Mouse (Mus musculus): ENCODE measurements around the gene Lca5l. TPM values are rescaled to one million over a fixed set of nuclear protein-coding genes. Genes with fewer than 3 reads are reported as not detected.

Gene Lca5l
- not detected for total RNA-seq (2023)

DNA sequence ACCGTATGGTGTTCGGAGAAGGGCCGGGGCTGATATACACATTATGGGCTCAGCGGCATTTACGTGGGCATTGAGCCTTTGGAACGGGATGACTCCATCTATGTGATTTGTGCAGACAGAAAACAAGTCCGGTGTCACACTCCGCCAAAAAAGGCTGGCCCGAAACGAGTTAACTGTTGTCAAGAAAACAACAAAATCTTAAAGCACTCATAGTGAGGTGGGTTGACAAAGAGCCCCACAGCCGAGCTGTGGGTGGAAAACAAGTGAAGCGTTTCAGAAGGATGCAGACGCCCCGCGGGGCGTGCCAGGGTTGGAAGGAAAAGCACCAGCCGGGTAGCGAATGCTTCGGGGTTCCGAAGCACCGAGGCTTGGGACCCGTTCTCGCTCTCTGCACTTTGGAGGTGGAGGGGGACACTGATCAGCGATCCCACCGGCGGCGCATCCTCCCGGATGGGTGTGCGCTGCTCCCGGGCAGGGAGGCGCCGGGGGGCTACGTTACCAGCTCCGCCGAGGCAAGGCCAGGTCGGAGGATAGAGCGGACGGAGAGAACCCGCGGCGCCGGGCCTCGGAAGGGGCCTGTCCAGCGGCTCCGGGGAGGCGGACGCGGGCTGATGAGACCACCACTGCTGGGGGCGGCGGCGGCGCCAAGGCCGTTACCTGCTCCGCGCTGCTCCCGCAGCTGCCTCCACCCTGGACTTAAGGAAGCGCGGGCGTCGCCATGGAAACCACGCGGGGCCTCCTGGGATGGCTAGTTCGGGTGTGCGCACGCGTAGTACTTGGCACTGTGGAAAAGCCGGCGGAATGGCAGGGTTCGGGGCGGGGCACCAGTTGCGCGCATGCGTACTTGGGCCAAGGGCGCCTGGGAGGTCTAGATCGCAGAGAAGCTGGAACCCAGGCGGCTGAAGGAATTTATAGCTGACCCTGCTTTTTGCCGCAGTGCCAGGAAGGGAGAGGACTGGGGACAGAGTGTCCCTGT, at the start of gene Lca5l:
Gene Lca5l, minus strand, starts transcription at position 741 of the 976 bp plus-strand sequence.

DNA sequence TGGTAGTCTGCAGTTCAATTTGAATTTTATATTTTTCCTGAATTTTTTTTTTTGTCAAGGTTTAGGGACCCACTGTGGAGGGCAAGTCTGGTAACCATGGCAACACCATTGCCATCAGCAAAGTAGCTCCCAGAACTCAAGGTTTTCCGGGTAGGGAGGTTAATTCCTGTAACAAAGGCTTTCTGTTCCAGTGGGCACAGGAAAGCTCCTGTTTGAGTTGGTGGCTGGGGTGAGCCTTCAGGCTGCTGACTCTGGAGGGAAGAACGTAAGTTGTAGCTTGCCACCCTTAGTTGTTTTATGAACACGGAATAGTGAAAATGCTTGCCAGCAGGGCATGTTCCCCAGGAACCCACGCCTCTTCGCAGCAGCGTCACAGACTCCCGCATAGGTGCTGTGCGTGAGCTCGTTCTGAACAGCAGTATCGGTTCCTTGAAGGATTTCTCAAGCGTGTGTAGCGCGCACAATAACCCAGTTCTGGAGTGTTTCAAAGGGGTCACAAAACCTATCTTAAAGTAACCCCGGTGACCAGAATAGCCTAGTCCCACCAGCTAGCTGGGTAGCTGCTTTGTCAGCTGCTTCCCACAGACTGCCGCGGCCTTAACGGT, 43.4 kb upstream of the Lca5l start, which contains the start of gene B3galt5:
Gene B3galt5, plus strand, starts transcription at position 436 of the 605 bp plus-strand sequence.

DNA sequence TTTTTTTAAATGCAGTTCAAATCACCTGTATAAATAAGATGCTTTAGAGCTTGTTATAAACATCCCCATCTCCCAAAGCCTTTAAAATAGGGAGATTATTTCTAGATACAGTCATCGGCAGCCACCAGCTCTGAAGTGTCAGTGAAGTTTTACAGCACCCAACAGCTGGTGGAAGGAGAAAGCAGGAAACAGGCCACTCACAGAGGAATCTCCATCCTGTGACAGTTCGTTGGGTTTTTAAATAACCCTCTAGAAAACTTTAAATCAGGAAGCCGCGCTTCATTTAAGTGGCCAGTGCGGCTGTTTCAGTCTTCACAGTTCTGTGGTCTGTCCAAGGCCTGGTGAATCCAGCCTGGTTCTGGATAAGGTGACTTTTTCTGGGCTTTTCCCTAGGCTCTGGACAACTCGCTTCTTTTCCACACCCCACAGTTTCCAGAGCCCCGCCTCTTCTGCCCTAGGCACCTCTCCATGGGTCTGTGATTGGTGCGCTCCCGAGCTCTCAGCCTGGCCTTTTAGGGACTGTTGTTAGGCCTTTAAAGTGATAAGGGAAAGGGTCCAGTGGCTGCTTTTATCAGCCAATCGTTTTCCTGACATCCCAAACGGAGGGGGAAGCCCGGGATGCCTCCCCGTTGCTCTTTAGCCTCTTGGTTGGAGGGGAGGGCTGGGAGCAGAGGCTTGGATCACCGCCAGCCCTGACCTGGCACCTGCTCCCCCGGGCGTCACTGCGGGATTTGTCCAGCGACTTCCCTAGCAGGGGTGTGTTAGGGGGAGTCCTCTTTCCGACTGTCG, 8.0 kb upstream of the Lca5l start, which contains the start of gene Sh3bgr:
Gene Sh3bgr, plus strand, starts transcription at position 538 of the 789 bp plus-strand sequence.

DNA sequence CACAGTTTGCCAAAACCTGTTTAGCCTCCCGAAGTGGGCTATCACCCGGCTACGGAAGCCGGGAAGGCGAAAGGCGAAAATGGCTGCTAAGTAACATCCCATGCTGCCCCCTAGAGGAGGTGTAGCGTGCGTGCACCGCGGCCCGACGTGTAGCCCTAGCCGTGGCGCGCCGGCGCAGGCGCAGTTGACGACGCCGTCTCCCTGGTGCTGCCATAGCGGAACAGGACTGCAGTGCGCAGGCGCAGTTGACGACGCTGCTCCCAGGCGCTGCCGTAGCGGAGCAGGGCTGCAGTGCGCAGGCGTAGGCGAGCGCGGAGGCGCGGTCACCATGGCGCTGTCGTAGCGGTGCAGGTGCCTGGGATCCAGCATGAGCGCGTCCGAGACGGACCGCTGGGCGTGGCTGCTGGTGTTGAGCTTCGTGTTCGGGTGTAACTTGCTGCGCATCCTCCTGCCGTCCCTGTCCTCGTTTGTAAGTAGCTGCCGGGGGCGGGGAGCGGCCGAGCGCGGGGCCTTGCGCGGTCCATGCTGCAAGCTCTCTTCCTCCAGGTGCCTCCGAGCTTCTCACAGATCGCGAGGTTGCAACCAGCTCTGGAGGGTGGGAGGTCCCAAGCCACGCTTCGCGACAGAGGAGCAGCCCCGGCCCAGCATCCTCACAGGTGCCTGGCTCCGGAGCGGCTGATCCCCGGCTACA, 46.8 kb downstream of the Lca5l start, which contains the start of gene Wrb:
Gene Wrb, plus strand, starts transcription at position 298 of the 691 bp plus-strand sequence.

DNA sequence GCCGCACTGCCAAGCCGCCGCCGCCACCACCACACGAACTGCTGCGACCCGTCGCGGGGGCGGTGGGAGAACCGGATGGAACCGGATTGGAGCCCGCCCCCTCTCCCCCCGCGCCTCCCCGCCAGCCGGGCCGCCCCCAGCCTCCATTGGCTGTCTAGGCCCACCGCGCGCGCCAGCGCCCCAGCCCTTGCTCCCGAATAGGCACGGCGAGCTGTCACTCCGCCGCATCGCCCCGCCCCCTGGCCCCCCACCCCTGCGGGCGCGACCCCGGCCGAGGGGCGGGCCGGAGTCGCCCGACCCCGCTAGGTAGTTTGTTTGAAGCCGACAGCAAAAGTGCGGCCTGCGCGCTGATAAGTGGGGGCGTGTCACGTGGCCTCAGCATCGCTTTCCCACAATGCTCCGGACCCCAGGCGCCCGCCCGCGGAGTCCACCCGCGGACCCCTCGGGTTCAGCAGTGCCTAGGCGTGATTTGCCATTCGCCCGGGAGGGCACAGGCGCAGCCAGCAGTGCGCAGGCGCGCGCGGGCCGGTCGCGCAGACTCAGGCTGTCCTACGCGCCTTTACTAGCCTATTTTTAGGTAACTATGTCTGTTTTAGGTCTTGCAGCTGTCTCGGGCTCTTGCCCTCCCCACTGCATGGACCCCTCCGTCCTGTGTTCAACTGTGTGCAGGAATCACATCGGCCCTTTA, 64.3 kb downstream of the Lca5l start, which contains the start of gene Hmgn1:
Gene Hmgn1, minus strand, starts transcription at position 73 of the 688 bp plus-strand sequence.

Other genes starting within 250 kb of the Lca5l start
- gene Psmg1, start 201.3 kb downstream of the Lca5l start, total RNA-seq (2023): 17.7 TPM
- 190 TPM for gene Brwd1, start 109.7 kb downstream of the Lca5l start, total RNA-seq (2023)
- 128 TPM for gene Hmgn1, start 64.5 kb downstream of the Lca5l start, total RNA-seq (2023)
- gene Wrb, start 46.9 kb downstream of the Lca5l start, total RNA-seq (2023): 7.3 TPM
- gene Sh3bgr, start 8.2 kb upstream of the Lca5l start, total RNA-seq (2023): not detected
- 1.2 TPM for gene B3galt5, start 43.5 kb upstream of the Lca5l start, total RNA-seq (2023)

Data from CD4-positive naive resting alpha-beta T cell, adult 57 days (primary cell).